Mouse (Mus musculus): ENCODE measurements at regions not wholly inside any gene's neighbourhood (a gene's known extent, or its start where the extent isn't known, plus 50 kb on each side); places are given as distances from the start of the nearest gene placed in this dataset.

DNA sequence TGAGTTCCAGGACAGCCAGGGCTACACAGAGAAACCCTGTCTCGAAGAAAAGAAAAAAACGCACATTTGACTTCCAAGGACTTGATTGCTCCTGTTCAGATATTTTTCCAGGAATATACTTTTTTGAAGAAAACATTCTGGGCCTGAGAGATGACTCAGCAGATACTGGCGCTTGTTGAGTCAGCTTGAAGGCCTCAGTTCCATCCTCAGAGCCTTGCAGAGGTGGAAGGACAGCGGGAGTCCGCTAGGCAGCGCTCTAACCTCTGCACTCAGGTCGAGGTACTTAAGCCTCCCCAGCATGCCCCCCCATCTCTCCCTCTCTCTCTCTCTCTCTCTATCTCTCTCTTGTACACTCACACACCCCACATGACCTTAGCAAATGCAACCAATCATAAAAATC, 86.3 kb upstream of the Eomes start:
- H3K36me3 ChIP-seq (replicated peaks): no peaks in the 10 kb centered on the region
- H3K4me2 ChIP-seq: no peak overlapping the region
- WGBS: 62% methylated on average over 7 of the region's 7 CpGs
- H3K27me3 ChIP-seq (replicated peaks): peaks cover 10% of the 10 kb centered on the region; the same call in 1 of the 2 replicates
- H3K27ac ChIP-seq: no peak overlapping the region
- 0 out of 2 replicates have a peak, but pooled peaks cover 4% of the 10 kb centered on the region for H3K4me1 ChIP-seq
- no peak overlapping the region for H3K9ac ChIP-seq
- ATAC-seq (replicated peaks): no peak
- H3K9me3 ChIP-seq: no peaks in the 10 kb centered on the region
- no peak overlapping the region for H3K4me3 ChIP-seq

DNA sequence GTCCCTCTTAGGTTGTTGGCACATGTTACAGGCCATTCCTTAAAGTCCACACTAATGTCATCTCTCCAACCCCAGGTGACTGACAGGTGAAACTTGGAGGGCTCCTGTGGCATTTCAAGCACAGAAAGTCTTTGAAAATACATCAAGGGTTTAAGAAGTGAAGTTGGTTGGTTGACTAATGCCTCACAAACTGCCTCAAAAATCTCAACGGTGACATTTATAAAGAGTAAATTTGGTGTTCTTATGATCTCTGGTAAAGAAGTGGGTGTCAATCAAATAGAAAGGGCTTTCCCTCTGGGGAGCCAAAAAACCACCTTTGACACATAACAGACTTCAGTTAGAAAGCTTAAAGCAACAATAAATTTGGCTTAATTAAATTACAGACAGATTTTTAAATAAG, 85.2 kb upstream of the Eomes start:
- WGBS: 96% methylated on average over 1 of the region's 1 CpGs
- Histone ChIP-seq H3K27ac (no peak overlapping the region), H3K4me2 (no peak overlapping the region), H3K4me3 (no peak overlapping the region), H3K4me1 (0 out of 2 replicates have a peak, but pooled peaks cover 4% of the 10 kb centered on the region), H3K27me3 (replicated peaks) (peaks cover 10% of the 10 kb centered on the region; the same call in 1 of the 2 replicates), H3K9ac (no peak overlapping the region), H3K9me3 (no peaks in the 10 kb centered on the region), H3K36me3 (replicated peaks) (no peaks in the 10 kb centered on the region)
- no peak for ATAC-seq (replicated peaks)

DNA sequence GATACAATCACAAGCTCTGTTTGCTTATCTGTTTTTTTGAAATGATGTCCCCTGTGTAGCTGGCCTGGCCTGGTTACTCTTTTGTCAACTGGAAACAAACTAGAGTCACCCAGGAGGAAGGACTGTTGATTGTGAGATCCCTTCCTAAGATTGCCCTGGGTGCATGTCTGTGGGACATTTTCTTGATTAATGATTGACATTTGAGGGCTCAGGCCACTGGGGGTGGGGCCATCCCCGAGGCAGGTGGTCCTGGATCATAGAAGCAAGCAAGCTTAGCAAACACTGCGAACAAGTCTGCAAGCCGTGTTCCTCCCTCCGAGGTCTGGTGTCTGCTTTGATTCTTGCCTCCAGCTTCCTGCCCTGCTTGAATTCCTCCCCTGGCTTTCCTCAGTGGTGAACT, 84.4 kb upstream of the Eomes start:
- H3K4me3 ChIP-seq: no peak overlapping the region
- no peak overlapping the region for H3K4me2 ChIP-seq
- H3K4me1 ChIP-seq: 0 out of 2 replicates have a peak, but pooled peaks cover 4% of the 10 kb centered on the region
- ATAC-seq (replicated peaks): no peak
- H3K9ac ChIP-seq: no peak overlapping the region
- 65% methylated on average over 4 of the region's 4 CpGs for WGBS
- H3K27me3 ChIP-seq (replicated peaks): peaks cover 10% of the 10 kb centered on the region; the same call in 1 of the 2 replicates
- no peaks in the 10 kb centered on the region for H3K9me3 ChIP-seq
- H3K27ac ChIP-seq: no peak overlapping the region
- H3K36me3 ChIP-seq (replicated peaks): no peaks in the 10 kb centered on the region

DNA sequence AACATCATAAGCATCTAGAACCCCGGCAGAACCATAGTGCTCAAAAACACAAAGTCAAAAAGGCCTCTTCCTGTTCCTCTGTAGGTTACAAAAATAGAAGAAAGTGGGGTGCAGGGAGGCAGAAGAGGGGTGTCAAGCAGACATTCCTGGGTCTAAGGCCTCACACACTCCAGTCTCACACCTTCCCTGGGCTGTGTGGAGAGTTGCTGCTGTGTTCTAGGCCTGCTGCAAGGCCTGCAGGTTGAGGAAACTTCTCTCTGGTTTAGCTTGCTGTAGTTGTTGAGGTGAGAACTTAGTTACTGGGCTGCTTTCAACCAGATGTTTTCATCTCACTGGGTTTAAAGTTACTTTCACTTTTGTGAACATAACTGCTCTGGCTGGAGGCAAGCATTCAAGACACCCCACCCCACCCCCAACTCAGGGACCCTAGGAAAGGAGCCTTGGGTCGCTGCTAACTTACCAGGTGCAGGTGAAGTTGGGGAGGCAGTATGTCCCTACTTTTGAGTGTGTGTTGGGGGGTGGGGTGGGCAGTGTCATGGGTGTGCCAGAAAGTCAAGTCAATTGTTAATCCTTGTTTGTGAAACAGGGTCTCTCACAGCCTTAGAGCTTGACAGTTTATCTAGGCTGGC, 81.5 kb upstream of the Eomes start:
- Histone ChIP-seq H3K9me3 (no peaks in the 10 kb centered on the region), H3K4me2 (no peak overlapping the region), H3K36me3 (replicated peaks) (no peaks in the 10 kb centered on the region), H3K27ac (no peak overlapping the region), H3K4me1 (no peaks in the 10 kb centered on the region), H3K4me3 (no peak overlapping the region), H3K9ac (no peak overlapping the region), H3K27me3 (replicated peaks) (no peaks in the 10 kb centered on the region)
- 74% methylated on average over 2 of the region's 2 CpGs for WGBS
- no peak for ATAC-seq (replicated peaks)

DNA sequence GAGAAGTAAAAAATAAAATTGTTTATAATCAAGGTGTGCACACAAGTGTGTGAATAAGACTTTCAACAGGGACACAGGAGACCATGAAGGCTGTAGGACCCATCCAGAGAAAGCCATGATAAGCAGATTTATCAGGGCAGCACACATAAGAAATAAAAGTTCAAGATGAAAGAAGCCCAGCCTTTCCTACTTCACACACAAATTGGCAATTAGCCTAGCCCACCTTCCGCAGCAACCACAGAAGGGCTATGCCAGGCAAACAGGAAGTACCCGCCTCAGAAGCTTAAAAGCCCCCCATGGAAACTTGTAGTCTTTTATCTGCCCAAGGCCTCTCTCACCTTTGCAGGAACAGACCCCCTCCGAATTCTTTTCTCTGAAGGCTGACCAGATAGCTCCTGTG, 77.5 kb upstream of the Eomes start:
- no peak for ATAC-seq (replicated peaks)
- Histone ChIP-seq H3K4me1 (no peaks in the 10 kb centered on the region), H3K4me2 (no peak overlapping the region), H3K27me3 (replicated peaks) (no peaks in the 10 kb centered on the region), H3K36me3 (replicated peaks) (no peaks in the 10 kb centered on the region), H3K9me3 (no peaks in the 10 kb centered on the region), H3K9ac (no peak overlapping the region), H3K27ac (no peak overlapping the region), H3K4me3 (no peak overlapping the region)
- 83% methylated on average over 3 of the region's 3 CpGs for WGBS

DNA sequence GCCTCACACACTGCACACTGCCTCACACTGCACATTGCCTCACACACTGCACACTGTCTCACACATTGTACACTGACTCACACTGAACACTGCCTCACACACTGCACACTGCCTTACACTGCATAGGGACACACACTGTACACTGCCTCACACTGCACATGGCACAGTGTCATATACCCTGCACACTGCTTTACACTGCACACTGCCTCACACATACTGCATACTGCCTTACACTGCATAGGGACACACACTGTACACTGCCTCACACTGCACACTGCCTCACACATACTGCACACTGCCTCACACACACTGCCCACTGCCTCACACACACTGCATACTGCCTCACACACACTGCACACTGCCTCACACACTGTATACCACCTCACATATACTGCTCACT, 76.8 kb upstream of the Eomes start:
- no peak overlapping the region for H3K4me3 ChIP-seq
- no peak overlapping the region for H3K9ac ChIP-seq
- no peaks in the 10 kb centered on the region for H3K4me1 ChIP-seq
- no peaks in the 10 kb centered on the region for H3K36me3 ChIP-seq (replicated peaks)
- H3K9me3 ChIP-seq: no peaks in the 10 kb centered on the region
- H3K27ac ChIP-seq: no peak overlapping the region
- H3K27me3 ChIP-seq (replicated peaks): no peaks in the 10 kb centered on the region
- no peak for ATAC-seq (replicated peaks)
- no peak overlapping the region for H3K4me2 ChIP-seq

DNA sequence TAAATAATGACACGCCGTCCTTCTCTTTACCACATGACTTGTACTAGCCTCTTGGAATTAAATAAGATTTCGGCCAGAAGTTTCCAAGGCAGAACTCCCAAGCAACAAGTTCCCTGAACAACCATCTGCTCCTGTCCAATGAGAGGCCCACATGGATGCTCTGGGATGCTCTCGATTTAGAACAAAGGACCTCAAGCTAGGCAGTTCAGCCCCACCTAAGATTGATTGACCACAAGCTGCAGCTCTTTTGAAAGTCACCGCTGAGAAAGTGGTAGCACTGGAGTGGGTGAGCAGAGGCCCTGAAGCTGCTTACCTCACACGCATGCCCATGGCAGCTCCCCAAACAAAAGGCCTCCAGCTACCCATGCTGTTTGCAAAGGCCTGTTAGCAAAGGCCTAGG, 73.1 kb upstream of the Eomes start:
- no peaks in the 10 kb centered on the region for H3K27me3 ChIP-seq (replicated peaks)
- no peak for ATAC-seq (replicated peaks)
- H3K36me3 ChIP-seq (replicated peaks): no peaks in the 10 kb centered on the region
- H3K4me2 ChIP-seq: no peak overlapping the region
- no peaks in the 10 kb centered on the region for H3K9me3 ChIP-seq
- H3K27ac ChIP-seq: no peak overlapping the region
- H3K4me3 ChIP-seq: no peak overlapping the region
- H3K4me1 ChIP-seq: no peaks in the 10 kb centered on the region
- no peak overlapping the region for H3K9ac ChIP-seq
- WGBS: 68% methylated on average over 6 of the region's 6 CpGs

DNA sequence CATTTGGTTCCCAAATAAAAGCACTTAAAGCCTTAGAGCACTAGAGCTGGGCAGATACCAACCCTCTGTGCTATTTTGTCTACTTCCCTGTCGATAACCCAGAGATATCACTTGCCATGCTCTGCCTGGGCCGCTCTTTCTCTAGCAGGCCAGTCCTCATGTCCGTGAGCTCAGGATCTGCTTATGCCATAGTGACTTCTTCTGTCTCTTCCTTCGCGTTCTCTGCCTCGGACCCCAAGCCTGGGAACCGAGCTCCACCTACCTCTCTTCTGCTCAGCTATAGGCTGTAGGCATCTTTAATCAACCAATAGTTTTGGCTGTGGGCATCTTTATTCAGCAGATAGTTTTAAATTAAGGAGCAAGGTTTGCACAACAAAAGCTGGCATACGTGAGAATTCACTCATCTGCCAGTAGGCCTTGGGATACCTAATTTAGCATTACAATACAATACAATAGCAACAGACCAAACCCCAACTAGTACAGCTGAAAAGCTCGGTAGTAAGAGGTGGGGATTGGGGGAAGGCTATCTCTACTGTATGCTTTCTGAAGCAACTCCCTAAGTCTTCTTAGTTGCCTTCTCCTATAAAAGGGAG, 72.0 kb upstream of the Eomes start:
- Histone ChIP-seq H3K27ac (no peak overlapping the region), H3K9ac (no peak overlapping the region), H3K4me1 (no peaks in the 10 kb centered on the region), H3K36me3 (replicated peaks) (no peaks in the 10 kb centered on the region), H3K4me2 (no peak overlapping the region), H3K9me3 (no peaks in the 10 kb centered on the region), H3K4me3 (no peak overlapping the region), H3K27me3 (replicated peaks) (no peaks in the 10 kb centered on the region)
- WGBS: 45% methylated on average over 9 of the region's 9 CpGs
- no peak for ATAC-seq (replicated peaks)

DNA sequence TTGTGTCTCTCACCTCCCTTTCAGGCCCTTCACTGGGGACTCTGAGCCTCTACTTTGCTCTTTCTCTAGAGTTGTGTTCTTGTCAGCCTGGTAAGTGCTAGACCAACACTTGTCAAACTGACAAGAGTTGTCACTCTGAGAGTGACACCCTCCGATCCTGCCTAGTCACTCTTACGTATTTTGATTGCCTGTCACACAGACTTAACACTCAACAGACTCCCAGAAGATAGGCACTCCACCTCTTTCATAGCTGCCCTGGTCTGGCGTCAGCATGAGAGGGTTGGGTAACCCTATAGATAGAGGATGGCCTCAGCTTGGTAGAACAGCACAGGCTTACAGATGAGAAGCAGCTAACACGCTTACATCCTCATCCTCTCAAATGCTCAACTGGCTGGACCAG, 62.0 kb upstream of the Eomes start:
- Histone ChIP-seq H3K36me3 (replicated peaks) (no peaks in the 10 kb centered on the region), H3K9ac (no peak overlapping the region), H3K4me1 (no peaks in the 10 kb centered on the region), H3K4me3 (no peak overlapping the region), H3K27me3 (replicated peaks) (no peaks in the 10 kb centered on the region), H3K9me3 (no peaks in the 10 kb centered on the region), H3K27ac (no peak overlapping the region), H3K4me2 (no peak overlapping the region)
- no peak for ATAC-seq (replicated peaks)
- WGBS: 84% methylated on average over 4 of the region's 4 CpGs

DNA sequence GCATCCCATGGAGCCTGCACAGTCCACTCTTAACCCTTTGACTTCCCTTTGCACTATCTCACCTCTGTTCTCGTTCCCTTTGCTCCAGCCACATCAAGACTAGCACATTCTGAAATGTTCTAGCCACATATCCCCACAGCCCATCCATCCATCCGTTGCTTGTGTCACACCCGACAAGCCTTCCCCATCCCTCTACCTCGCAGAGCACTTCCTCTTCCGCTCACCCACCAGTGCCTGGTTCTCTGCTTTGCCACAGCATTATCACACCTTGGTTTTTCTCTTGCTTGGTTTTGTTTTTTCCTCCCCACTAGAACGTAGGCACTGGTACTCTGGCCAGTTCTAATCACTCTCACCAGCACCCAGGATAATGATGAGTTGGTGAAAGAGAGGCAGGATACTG, 61.5 kb upstream of the Eomes start:
- 85% methylated on average over 6 of the region's 6 CpGs for WGBS
- H3K4me3 ChIP-seq: no peak overlapping the region
- ATAC-seq (replicated peaks): no peak
- H3K4me1 ChIP-seq: no peaks in the 10 kb centered on the region
- no peaks in the 10 kb centered on the region for H3K27me3 ChIP-seq (replicated peaks)
- no peak overlapping the region for H3K9ac ChIP-seq
- no peak overlapping the region for H3K27ac ChIP-seq
- H3K9me3 ChIP-seq: no peaks in the 10 kb centered on the region
- H3K36me3 ChIP-seq (replicated peaks): no peaks in the 10 kb centered on the region
- no peak overlapping the region for H3K4me2 ChIP-seq

DNA sequence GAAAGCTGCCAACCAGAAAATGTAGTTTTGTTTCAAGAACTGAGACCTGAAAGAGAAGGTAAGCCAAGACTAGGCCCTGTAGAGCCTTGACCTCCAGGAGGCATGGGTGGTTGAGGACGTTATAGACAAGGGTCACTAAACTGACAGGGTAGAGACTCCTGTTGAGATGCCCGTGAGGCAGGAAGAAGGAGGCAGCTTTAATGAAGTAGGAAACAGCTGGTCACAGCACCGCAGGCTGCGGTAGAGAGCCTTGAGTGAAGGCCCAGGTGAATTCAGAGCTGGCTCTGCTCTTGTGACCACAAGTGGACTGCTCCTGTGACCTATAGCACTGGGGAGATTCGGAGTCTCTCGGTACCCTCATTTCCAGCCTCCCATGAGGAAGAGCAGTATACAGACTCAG, 53.7 kb upstream of the Eomes start:
- no peaks in the 10 kb centered on the region for H3K36me3 ChIP-seq (replicated peaks)
- no peak overlapping the region for H3K27ac ChIP-seq
- H3K4me2 ChIP-seq: no peak overlapping the region
- H3K27me3 ChIP-seq (replicated peaks): no peaks in the 10 kb centered on the region; the same call in 1 of the 2 replicates
- 74% methylated on average over 6 of the region's 6 CpGs for WGBS
- no peak overlapping the region for H3K4me3 ChIP-seq
- no peaks in the 10 kb centered on the region for H3K4me1 ChIP-seq
- no peaks in the 10 kb centered on the region for H3K9me3 ChIP-seq
- H3K9ac ChIP-seq: no peak overlapping the region
- ATAC-seq (replicated peaks): no peak

Measured in midbrain, embryonic 15.5 days (tissue).